Mouse (Mus musculus) limb, embryonic 10.5 days (tissue): ENCODE data around the gene Gm17268. TPM values are rescaled to one million over a fixed set of nuclear protein-coding genes. Genes with fewer than 3 reads are reported as not detected.

ENCODE experiments used
- DNase-seq: peaks from one replicate; pipeline ENCODE4 v3.0.0-alpha.2; 2017; ENCODE audit warnings: low spot score
- H3K27ac ChIP-seq: fragments of 300-500 bp; sonication (generic); 2 replicates; pipeline ENCODE4 v1.5.1; 2016; ENCODE audit warnings: mild to moderate bottlenecking
- H3K27me3 ChIP-seq: fragments of 300-500 bp; sonication (generic); 2 replicates; pipeline ENCODE4 v1.6.1; 2016; ENCODE audit warnings: low read depth, mild to moderate bottlenecking; ENCODE audit not compliant: poor library complexity, severe bottlenecking
- H3K36me3 ChIP-seq: fragments of 300-500 bp; sonication (generic); 2 replicates; pipeline ENCODE4 v1.6.1; 2016; ENCODE audit warnings: mild to moderate bottlenecking, moderate library complexity
- H3K4me1 ChIP-seq: fragments of 300-500 bp; sonication (generic); 2 replicates; pipeline ENCODE4 v1.6.1; 2016
- H3K4me3 ChIP-seq: fragments of 300-500 bp; sonication (generic); 2 replicates; pipeline ENCODE4 v1.5.1; 2016; ENCODE audit warnings: mild to moderate bottlenecking, moderate library complexity
- H3K9me3 ChIP-seq: fragments of 300-500 bp; sonication (generic); replicated peaks from 2 replicates; pipeline ENCODE4 v1.6.1; 2016; ENCODE audit warnings: mild to moderate bottlenecking
- WGBS: fragments of 180-500 bp; shearing (Covaris S2); methylation state at CpG from one replicate; pipeline ENCODE4 v1.1.7; 2016; 5-methylcytosine and 5-hydroxymethylcytosine counted together
- polyA plus RNA-seq: library from polyadenylated mRNA; unstranded; fragments of >200 nt; fragmentation: Nextera tagmentation; extraction: Ambion mirVana; gene quantifications from 2 replicates; pipeline ENCODE4 v1.2.1, GENCODE M21; 2016

Gm17268 gene
- polyA plus RNA-seq, 1 experiment from 2014 or later = not detected

GRCm38 (mm10) chr11:81996172-81996841, 42.1 kb downstream of the Gm17268 start:
- H3K4me3 ChIP-seq = no peak overlapping the region
- DNase-seq = peak; percentile 85
- H3K27me3 ChIP-seq = no peaks in the 10 kb centered on the region; the same call in 1 of the 2 replicates
- H3K36me3 ChIP-seq = no peaks in the 10 kb centered on the region
- H3K4me1 ChIP-seq = peaks cover 15% of the 10 kb centered on the region
- 74% methylated on average over 10 of the region's 10 CpGs for WGBS
- H3K27ac ChIP-seq = no peak overlapping the region
- H3K9me3 ChIP-seq = no peaks in the 10 kb centered on the region

- no peak overlapping the region for H3K4me3 ChIP-seq
- H3K36me3 ChIP-seq = no peaks in the 10 kb centered on the region
- no peaks in the 10 kb centered on the region for H3K9me3 ChIP-seq
- peak overlapping the region; percentile 54; the same call in 1 of the 2 replicates for H3K27ac ChIP-seq
- H3K27me3 ChIP-seq = no peaks in the 10 kb centered on the region
- H3K4me1 ChIP-seq = peaks cover 52% of the 10 kb centered on the region
- WGBS = 37% methylated on average over 5 of the region's 5 CpGs
- peak; percentile 70 for DNase-seq
These were observed 55.2 kb downstream of the Gm17268 start for GRCm38 (mm10) chr11:81983146-81983545.

DNA sequence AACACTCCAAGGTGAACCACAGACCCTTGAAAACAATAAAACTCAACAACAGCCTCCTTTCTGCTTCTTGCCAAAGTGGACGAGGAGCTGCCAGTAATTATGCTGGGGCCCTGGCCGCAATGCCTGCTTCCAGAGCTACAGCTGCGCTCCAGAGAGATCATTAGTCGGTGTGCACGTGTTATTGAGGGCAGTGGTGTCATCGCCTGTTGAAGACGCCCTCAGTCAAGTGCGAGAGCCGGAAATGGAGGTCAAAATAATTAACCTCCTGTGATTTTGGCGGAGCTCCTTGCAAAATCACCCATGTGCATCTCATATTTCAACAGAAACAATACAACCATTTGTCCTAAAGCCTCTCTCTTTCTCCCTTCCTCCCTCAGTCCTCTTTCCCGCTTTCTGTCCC, 56.2 kb downstream of the Gm17268 start:
- Histone ChIP-seq H3K36me3 (no peaks in the 10 kb centered on the region), H3K4me3 (no peak overlapping the region), H3K27me3 (no peaks in the 10 kb centered on the region), H3K4me1 (peaks cover 56% of the 10 kb centered on the region), H3K27ac (peak overlapping the region; percentile 81), H3K9me3 (no peaks in the 10 kb centered on the region)
- WGBS = 14% methylated on average over 11 of the region's 11 CpGs
- peak; percentile 81 for DNase-seq

Other genes with a start within 250 kb of the Gm17268 start
- gene 5530401A14Rik, start 177.9 kb downstream of the Gm17268 start, polyA plus RNA-seq = not detected in 2 replicates
- 1.1 and 2.3 TPM in 2 replicates for gene Asic2, start 70.1 kb downstream of the Gm17268 start, polyA plus RNA-seq
- 0.19 TPM in 1 of 2 replicates, not detected in the other for gene Ccl2, start 3.0 kb downstream of the Gm17268 start, polyA plus RNA-seq
- not detected in 2 replicates for gene Ccl7, start 7.2 kb upstream of the Gm17268 start, polyA plus RNA-seq
- not detected in 2 replicates for gene Ccl11, start 19.3 kb upstream of the Gm17268 start, polyA plus RNA-seq
- gene Ccl12, start 63.3 kb upstream of the Gm17268 start, polyA plus RNA-seq = not detected in 2 replicates
- gene Ccl8, start 76.6 kb upstream of the Gm17268 start, polyA plus RNA-seq = not detected in 2 replicates